Mouse (Mus musculus): ENCODE results near the gene Nat8f3. TPM values are rescaled to one million over a fixed set of nuclear protein-coding genes. Genes with fewer than 3 reads are reported as not detected.
"Not testable (repeated sequence)": the region's sequence is repeated elsewhere in the genome, so short reads cannot be mapped to it uniquely, and the experiment has no call there.

The Nat8f3 gene
- total RNA-seq (2014; rRNA removed) (0.16 and 0.19 TPM in 2 replicates), polyA plus RNA-seq (2015; fragmentation: Nextera tagmentation; extraction: Ambion mirVana) (0.21 and 0.38 TPM in 2 replicates)

DNA sequence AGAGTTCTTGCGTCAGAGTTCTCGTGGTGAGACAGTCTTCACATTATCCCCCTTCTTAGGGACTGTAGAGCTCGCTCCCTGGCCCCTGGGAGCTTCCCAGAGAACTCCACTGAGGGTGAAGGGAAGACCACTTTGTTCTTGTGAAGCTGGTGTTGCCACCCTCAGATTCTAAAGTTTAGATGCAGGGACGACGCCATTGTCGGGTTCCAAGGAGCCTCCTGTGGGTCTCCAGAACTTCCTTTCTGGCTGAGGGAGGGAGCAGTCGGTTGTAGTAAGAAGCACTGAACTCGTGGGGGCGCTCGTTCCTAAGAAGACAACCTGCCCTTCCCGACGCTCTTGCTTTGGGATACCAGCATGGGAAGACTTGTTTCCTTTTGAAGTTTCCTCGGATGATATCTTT lies at the start of gene Nat8f3:
Gene Nat8f3 (minus strand): TSS at position 223 of the 400 bp plus-strand sequence.
- not testable (repeated sequence) for H3K9ac ChIP-seq (replicated peaks; ENCODE audit: low read length, poor library complexity, severe bottlenecking); H3K36me3 ChIP-seq (ENCODE audit: insufficient read depth, low read length); H3K27ac ChIP-seq (ENCODE audit: low read depth, low read length); H3K9me3 ChIP-seq (ENCODE audit: low read length); H3K4me2 ChIP-seq (ENCODE audit: low read depth, low read length, poor library complexity, severe bottlenecking); ATAC-seq (ENCODE audit: low FRiP score); H3K4me3 ChIP-seq (ENCODE audit: low read depth, low read length); H3K4me1 ChIP-seq (ENCODE audit: insufficient read depth, low read length); H3K27me3 ChIP-seq (ENCODE audit: insufficient read depth, low read length)
- DNase-seq (ENCODE audit: low spot score) = peak; percentile 8
- peak; percentile 15 for TF ChIP-seq CTCF (IDR thresholded peaks at IDR 0.05)
- 67% methylated on average over 13 of the region's 13 CpGs for WGBS

DNA sequence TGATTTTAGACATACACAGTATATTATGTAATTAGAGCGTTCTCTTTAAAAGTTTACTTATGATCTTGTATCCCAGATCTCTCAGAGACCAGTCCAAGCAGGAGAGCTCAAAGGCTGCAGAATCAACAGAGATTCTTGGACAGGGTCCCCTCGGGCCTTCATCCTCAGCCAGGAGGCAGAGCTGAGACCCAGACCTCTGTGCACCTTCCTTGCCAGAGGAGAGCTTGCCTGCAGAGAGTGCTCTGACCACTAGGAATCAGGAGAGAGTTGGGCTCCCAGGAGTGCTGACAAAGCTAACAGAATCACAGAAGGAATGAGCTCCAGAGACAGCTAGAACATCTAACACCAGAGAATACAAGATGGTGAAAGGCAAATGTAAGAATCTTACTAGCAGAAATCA lies 47.8 kb upstream of the Nat8f3 start:
- Histone ChIP-seq H3K9ac (replicated peaks; ENCODE audit: low read length, poor library complexity, severe bottlenecking) (no peak overlapping the region), H3K4me2 (ENCODE audit: low read depth, low read length, poor library complexity, severe bottlenecking) (no peak overlapping the region), H3K9me3 (ENCODE audit: low read length) (no peaks in the 10 kb centered on the region), H3K4me3 (ENCODE audit: low read depth, low read length) (no peak overlapping the region), H3K27ac (ENCODE audit: low read depth, low read length) (no peak overlapping the region), H3K4me1 (ENCODE audit: insufficient read depth, low read length) (no peaks in the 10 kb centered on the region), H3K27me3 (ENCODE audit: insufficient read depth, low read length) (no peaks in the 10 kb centered on the region), H3K36me3 (ENCODE audit: insufficient read depth, low read length) (no peaks in the 10 kb centered on the region)
- ATAC-seq (ENCODE audit: low FRiP score) (no peak), DNase-seq (ENCODE audit: low spot score) (no peak)
- WGBS = 83% methylated on average over 2 of the region's 2 CpGs
- no peak for TF ChIP-seq CTCF (IDR thresholded peaks at IDR 0.05)

DNA sequence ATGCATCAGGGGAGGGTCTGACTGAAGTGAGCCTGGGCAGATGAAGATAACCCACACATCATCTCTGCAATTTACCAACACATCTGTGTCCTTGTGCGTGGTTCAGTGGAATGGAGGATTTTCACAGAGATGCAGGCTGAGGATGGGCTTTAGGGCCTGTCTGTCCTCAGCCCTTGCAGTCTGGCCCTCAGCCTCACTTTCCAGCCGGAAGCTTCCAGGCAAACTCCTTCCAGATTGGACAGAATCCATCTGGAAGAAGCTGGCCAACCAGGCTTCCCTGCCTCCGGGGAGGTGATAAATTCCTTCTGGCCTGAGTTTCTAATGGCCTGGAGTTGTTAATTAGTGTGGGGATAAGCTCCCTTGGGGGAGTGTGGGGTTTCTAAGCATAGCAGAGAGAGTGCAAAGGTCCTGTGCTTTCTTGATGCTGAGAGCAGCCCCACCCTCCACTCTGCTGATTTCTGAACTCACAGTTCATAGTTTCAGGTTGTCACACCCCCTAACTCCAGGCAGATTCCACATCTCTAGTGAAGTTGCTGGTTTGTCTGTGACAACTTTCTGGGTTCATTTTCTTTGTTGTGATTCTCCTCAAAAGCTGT lies 45.5 kb upstream of the Nat8f3 start:
- not testable (repeated sequence) for DNase-seq (ENCODE audit: low spot score); ATAC-seq (ENCODE audit: low FRiP score); H3K9me3 ChIP-seq (ENCODE audit: low read length); H3K4me2 ChIP-seq (ENCODE audit: low read depth, low read length, poor library complexity, severe bottlenecking); H3K36me3 ChIP-seq (ENCODE audit: insufficient read depth, low read length); H3K27me3 ChIP-seq (ENCODE audit: insufficient read depth, low read length); H3K4me3 ChIP-seq (ENCODE audit: low read depth, low read length); H3K9ac ChIP-seq (replicated peaks; ENCODE audit: low read length, poor library complexity, severe bottlenecking); H3K4me1 ChIP-seq (ENCODE audit: insufficient read depth, low read length); H3K27ac ChIP-seq (ENCODE audit: low read depth, low read length)
- WGBS = 76% methylated on average over 2 of the region's 3 CpGs

DNA sequence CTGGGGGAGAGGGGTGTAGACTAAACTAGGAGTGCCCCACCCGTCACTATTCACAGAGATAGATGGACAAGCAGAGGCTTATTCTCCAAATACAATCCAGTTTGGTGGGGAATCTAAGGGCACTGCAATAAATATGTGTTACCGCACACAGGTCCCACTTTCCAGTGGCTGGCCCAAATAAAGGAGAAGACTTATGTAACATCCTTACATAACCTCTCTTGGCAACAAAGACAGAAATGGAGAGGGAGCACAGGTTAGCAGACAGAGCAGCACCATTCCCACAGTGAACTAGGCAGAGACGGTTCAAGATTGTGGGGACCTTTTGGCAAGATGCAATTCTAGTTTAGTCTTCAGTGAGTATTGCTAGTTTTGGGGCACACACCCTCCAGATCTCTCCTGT lies 45.0 kb upstream of the Nat8f3 start:
- WGBS = 100% methylated on average over 2 of the region's 3 CpGs
- H3K4me3 ChIP-seq (ENCODE audit: low read depth, low read length); H3K9me3 ChIP-seq (ENCODE audit: low read length); H3K27ac ChIP-seq (ENCODE audit: low read depth, low read length); H3K9ac ChIP-seq (replicated peaks; ENCODE audit: low read length, poor library complexity, severe bottlenecking); H3K27me3 ChIP-seq (ENCODE audit: insufficient read depth, low read length); H3K36me3 ChIP-seq (ENCODE audit: insufficient read depth, low read length); ATAC-seq (ENCODE audit: low FRiP score); H3K4me1 ChIP-seq (ENCODE audit: insufficient read depth, low read length); DNase-seq (ENCODE audit: low spot score); H3K4me2 ChIP-seq (ENCODE audit: low read depth, low read length, poor library complexity, severe bottlenecking): not testable (repeated sequence)

DNA sequence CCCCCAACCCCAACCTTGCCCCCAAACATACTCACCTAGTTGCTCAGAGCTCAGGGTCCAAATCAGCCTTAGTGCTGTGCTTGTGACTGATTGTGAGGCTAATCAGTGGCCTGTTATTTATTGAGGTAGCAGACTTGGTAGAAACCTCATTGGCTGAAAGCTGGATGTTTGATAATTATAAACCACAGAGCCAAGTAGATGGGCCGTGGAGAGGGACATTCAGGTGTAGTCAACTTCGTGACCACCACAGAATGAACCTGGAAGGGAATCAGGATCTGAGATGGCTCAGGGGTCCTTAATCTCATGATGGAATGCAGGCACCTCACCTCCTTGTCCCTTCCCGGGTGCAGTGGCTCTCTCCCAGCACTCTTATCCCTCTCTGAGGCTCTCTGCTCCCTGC lies 44.2 kb upstream of the Nat8f3 start:
- not testable (repeated sequence) for H3K4me1 ChIP-seq (ENCODE audit: insufficient read depth, low read length); H3K9ac ChIP-seq (replicated peaks; ENCODE audit: low read length, poor library complexity, severe bottlenecking); H3K36me3 ChIP-seq (ENCODE audit: insufficient read depth, low read length); ATAC-seq (ENCODE audit: low FRiP score); H3K4me3 ChIP-seq (ENCODE audit: low read depth, low read length); H3K4me2 ChIP-seq (ENCODE audit: low read depth, low read length, poor library complexity, severe bottlenecking); H3K9me3 ChIP-seq (ENCODE audit: low read length); H3K27ac ChIP-seq (ENCODE audit: low read depth, low read length); H3K27me3 ChIP-seq (ENCODE audit: insufficient read depth, low read length); DNase-seq (ENCODE audit: low spot score)
- WGBS = 79% methylated on average over 2 of the region's 3 CpGs

DNA sequence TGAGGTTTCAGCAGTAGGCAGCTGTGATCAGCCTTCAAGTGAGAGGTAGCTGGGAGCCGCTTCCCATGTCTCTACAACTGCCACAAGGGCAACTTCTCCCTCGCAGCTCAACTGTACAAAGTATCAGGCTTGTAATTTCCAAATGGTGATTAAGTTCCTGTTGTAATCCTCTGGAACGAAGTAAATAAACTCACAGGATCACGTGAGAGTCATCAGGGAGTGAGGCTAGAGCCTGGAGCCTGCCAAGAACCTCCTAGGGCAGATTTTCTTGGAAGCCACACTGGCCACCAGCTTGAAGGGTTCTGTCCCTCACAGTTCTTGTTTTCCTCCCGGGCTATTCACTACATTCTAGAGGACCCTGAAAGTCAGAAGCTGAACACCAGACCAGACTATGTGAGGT lies 37.6 kb upstream of the Nat8f3 start:
- not testable (repeated sequence) for DNase-seq (ENCODE audit: low spot score)

DNA sequence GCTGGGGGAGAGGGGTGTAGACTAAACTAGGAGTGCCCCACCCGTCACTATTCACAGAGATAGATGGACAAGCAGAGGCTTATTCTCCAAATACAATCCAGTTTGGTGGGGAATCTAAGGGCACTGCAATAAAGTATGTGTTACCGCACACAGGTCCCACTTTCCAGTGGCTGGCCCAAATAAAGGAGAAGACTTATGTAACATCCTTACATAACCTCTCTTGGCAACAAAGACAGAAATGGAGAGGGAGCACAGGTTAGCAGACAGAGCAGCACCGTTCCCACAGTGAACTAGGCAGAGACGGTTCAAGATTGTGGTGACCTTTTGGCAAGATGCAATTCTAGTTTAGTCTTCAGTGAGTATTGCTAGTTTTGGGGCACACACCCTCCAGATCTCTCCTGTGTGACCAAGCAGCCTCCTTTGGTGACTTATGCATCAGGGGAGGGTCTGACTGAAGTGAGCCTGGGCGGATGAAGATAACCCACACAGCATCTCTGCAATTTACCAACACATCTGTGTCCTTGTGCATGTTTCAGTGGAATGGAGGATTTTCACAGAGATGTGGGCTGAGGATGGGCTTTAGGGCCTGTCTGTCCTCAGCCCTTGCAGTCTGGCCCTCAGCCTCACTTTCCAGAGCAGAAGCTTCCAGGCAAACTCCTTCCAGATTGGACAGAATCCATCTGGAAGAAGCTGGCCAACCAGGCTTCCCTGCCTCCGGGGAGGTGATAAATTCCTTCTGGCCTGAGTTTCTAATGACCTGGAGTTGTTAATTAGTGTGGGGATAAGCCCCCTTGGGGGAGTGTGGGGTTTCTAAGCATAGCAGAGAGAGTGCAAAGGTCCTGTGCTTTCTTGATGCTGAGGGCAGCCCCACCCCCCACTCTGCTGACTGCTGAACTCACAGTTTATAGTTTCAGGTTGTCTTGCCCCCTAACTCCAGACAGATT lies 2.2 kb downstream of the Nat8f3 start:
- not testable (repeated sequence) for H3K27me3 ChIP-seq (ENCODE audit: insufficient read depth, low read length); H3K9ac ChIP-seq (replicated peaks; ENCODE audit: low read length, poor library complexity, severe bottlenecking); H3K36me3 ChIP-seq (ENCODE audit: insufficient read depth, low read length); DNase-seq (ENCODE audit: low spot score); H3K4me3 ChIP-seq (ENCODE audit: low read depth, low read length); H3K4me2 ChIP-seq (ENCODE audit: low read depth, low read length, poor library complexity, severe bottlenecking); ATAC-seq (ENCODE audit: low FRiP score); H3K4me1 ChIP-seq (ENCODE audit: insufficient read depth, low read length); H3K9me3 ChIP-seq (ENCODE audit: low read length); H3K27ac ChIP-seq (ENCODE audit: low read depth, low read length)
- WGBS = 82% methylated on average over 5 of the region's 6 CpGs

More for the DNA sequence above, 37.6 kb upstream of the Nat8f3 start:
- not testable (repeated sequence) for H3K27me3 ChIP-seq (ENCODE audit: insufficient read depth, low read length); H3K4me1 ChIP-seq (ENCODE audit: insufficient read depth, low read length); H3K9ac ChIP-seq (replicated peaks; ENCODE audit: low read length, poor library complexity, severe bottlenecking); H3K4me2 ChIP-seq (ENCODE audit: low read depth, low read length, poor library complexity, severe bottlenecking); H3K9me3 ChIP-seq (ENCODE audit: low read length); H3K27ac ChIP-seq (ENCODE audit: low read depth, low read length); ATAC-seq (ENCODE audit: low FRiP score); H3K36me3 ChIP-seq (ENCODE audit: insufficient read depth, low read length); H3K4me3 ChIP-seq (ENCODE audit: low read depth, low read length)
- WGBS = 80% methylated on average over 5 of the region's 5 CpGs

DNA sequence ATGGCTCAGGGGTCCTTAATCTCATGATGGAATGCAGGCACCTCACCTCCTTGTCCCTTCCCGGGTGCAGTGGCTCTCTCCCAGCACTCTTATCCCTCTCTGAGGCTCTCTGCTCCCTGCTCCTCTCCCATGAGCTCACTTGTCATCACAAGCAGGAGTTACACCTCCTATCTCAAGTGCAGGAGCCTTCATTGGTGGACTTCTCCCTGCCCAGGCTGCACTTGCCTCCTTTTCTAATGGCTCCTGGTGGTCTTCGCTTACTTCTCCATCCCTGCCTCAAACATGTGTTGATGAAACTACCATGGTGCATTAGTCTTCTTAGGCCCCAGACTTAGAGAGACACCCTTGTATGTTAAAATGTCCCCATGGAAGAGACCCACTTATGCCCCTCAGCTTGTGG lies 2.9 kb downstream of the Nat8f3 start:
- not testable (repeated sequence) for H3K27ac ChIP-seq (ENCODE audit: low read depth, low read length); ATAC-seq (ENCODE audit: low FRiP score); H3K4me3 ChIP-seq (ENCODE audit: low read depth, low read length); H3K4me2 ChIP-seq (ENCODE audit: low read depth, low read length, poor library complexity, severe bottlenecking); H3K36me3 ChIP-seq (ENCODE audit: insufficient read depth, low read length); H3K9me3 ChIP-seq (ENCODE audit: low read length); DNase-seq (ENCODE audit: low spot score); H3K4me1 ChIP-seq (ENCODE audit: insufficient read depth, low read length); H3K27me3 ChIP-seq (ENCODE audit: insufficient read depth, low read length); H3K9ac ChIP-seq (replicated peaks; ENCODE audit: low read length, poor library complexity, severe bottlenecking)
- WGBS = 100% methylated on average over 1 of the region's 2 CpGs
